Mouse (Mus musculus) mesoderm, embryonic 11.5 days (tissue): ENCODE results near the gene Acvr1.

Experiments
- DNase-seq: peaks from one replicate; pipeline ENCODE4 v3.0.0-alpha.2; 2012; ENCODE audit warnings: low read depth, low spot score

The Acvr1 gene

DNA sequence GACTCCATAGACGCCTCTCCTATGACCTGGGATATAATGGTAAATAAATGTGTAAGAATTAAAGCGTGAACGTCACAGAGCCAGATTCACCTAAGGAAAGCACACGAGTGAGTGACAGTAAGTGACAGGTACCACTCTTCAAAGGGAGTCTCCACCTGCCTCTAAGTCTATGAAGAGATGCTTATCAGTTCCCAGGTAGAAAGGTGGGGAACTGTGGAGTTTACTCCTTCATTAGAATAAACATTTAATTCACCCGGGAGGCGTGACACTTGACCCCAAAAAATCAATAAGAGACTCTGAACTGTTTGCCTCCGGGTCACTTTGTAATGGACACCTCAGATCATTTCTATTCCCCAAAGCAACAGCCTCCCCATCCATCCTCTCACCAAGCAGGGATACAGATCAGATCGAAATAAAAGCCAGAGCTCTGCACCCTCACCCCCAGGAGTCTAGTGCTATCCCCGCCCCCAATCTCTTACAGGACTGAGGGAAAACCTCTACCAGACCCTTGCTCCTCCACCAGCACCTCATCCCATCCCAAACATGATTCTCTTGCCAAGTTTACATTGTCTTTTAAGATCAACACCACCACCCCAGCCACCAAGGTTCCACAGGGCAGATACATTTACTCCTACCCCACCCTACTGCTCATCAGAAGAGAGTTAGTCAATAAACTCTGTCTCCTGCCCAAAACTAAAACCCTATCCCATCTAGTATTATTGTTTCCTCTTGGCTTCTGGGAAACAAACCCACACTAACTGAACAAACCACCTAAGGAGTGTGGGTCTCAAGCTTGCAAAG lies 9.7 kb downstream of the Acvr1 start:
- DNase-seq = no peak

DNA sequence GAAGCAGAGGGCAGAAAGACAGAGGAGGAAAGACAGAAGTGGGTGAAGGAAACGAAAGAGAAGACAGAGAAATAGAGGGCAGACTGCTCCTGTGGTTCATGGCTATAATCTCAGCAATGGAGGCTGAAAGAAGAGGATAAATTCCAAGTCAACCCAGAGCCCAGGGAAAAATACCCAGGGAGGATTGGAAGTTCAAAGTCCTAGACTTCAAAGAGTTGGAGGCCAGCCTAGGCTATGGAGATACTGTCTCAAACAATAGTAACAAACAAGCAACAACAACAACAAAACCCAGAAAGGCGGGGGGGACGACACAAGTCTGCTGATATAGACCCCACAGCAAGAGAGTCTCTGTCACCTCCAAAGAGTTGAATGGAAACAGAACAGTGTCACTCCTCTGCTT lies 14.7 kb downstream of the Acvr1 start:
- no peak for DNase-seq

DNA sequence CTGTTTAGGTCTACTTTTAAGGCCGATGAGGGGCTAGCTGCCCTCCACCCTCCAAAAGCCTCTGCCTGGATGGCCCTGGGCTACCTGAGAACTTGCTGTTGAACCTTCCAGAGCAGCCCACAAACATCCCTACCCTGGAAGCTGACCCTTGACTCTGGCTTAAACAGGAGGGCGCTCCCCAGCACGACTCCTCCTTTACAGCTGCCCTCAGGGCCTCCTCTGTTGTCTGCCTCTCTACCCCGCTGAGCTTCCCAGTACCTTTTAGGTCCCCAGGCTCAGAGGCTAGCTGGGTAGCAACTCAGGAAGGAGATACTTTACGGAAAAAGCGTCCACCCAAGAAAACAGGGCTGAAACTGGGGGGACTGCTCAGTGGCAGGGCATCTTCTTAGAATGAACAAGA lies 15.1 kb downstream of the Acvr1 start:
- DNase-seq = no peak

- DNase-seq = peak; percentile 26
Measured at GRCm38 (mm10) chr2:58550488-58550887, 16.5 kb downstream of the Acvr1 start.

GRCm38 (mm10) chr2:58549960-58550359 lies 17.0 kb downstream of the Acvr1 start:
- no peak for DNase-seq

GRCm38 (mm10) chr2:58548943-58549342 lies 18.0 kb downstream of the Acvr1 start:
- no peak for DNase-seq

- no peak for DNase-seq
Measured at GRCm38 (mm10) chr2:58546264-58546663, 20.7 kb downstream of the Acvr1 start.

- DNase-seq = no peak
Measured at GRCm38 (mm10) chr2:58544368-58544767, 22.6 kb downstream of the Acvr1 start.

DNA sequence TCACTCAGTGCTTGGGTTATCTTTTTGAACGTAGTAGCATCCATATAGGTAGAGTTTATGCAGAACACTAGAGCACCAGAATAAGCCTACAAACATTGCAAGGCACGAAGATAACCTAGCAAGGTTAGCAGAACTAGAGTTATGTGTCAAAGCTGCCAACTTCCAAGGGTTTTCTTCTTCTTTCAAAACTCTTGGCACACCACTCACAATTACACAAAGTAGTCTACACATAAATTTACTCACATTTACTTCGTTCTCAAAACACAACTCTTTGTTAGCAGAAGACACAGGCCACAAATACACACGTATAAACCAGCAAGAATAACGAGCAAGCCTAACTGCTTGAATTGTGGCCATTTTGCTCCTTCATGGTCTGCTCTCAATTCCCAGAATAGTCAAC lies 23.7 kb downstream of the Acvr1 start:
- no peak for DNase-seq

- DNase-seq = no peak
Measured at GRCm38 (mm10) chr2:58538196-58538595, 28.8 kb downstream of the Acvr1 start.

GRCm38 (mm10) chr2:58536796-58537195 lies 30.2 kb downstream of the Acvr1 start:
- no peak for DNase-seq

GRCm38 (mm10) chr2:58535233-58535632 lies 31.7 kb downstream of the Acvr1 start:
- no peak for DNase-seq

DNA sequence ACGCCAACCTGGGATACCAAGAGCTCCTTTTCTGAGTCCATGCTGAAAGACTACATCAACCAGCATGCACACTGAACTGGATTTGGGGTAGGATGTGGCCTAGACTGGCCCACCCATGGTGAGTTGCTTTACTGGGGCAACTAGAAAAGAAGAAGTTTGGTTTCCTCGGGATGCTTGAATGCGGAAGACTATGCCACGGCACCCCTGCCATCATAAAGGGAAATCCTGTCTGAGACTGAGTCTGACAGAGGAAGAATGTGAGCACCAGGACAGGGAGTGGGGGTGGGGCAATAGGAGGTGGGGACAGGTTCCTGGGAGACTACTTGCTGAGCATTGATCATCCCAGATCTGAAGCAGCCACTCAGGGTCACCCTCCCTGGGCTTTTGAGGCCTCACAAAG lies 32.6 kb downstream of the Acvr1 start:
- no peak for DNase-seq

DNA sequence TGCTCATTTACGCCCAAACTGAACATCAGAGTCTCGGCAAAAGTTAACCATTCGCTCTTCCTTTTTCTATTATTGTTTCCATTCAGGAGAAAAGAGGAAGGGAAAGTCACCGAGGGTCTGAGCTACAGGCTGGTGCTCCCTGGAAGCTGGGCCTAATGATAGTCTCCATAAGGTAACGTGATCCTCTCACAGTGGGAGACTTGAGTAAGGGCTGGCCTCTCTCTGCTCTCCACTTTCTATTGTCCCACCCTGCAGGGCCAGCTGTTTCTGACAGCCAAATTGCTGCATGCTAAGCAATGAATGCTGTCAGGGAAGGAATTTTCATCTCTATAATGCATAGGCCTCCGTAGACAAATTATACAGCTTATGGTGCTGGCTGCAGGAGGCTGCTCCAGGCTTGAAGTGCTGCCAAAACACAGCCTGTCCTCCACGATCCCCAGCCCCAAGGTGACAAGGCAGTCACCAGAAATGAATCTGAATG lies 33.4 kb downstream of the Acvr1 start:
- DNase-seq = peak; percentile 76

GRCm38 (mm10) chr2:58532260-58532850 lies 34.6 kb downstream of the Acvr1 start:
- DNase-seq = peak; percentile 84

DNA sequence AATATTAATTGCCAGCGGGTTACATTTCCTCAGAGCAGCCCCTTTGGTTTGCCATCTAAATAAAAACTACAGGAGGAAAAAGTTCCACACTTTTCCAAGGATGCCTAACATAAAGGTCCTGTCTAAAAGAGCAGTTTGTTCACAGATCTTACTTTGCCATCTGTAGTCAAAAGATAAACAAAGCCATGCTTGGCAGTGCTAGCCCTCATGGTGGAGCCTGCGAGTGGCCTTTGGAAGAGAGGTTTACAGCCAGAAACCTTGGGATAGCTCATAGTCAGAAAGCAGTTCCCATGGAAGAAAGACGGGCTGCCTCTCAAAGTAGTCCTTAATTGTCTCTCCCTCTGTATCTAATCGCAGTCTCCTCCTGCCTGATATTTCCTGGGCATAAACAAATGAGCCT lies 36.4 kb downstream of the Acvr1 start:
- no peak for DNase-seq

DNA sequence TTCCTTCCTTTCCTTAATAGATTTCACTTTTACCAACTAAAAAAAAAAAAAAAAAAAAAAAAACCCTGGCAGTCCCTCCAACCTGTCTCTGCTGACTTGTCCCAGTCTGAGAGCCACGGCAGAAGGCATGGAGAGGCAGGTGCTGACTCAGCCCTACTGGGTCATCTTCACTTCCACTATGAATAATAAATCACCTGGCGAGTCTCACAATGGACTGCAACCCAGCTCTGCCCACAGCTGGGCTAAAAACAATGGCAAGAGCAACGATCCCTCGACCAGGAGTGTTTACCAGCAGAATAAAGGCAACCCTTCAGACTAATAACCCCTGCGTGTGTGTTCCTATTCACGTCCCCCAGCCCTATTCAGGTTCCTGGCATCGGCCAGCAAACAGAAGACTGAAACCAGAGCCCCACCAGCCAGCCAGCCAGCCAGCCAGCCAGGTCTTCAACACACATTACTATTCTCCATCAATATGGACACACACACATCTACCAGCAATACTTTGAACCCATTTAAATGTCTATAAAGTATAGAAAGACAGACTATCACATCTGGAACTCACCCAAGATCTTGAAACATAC lies 37.0 kb downstream of the Acvr1 start:
- no peak for DNase-seq

DNA sequence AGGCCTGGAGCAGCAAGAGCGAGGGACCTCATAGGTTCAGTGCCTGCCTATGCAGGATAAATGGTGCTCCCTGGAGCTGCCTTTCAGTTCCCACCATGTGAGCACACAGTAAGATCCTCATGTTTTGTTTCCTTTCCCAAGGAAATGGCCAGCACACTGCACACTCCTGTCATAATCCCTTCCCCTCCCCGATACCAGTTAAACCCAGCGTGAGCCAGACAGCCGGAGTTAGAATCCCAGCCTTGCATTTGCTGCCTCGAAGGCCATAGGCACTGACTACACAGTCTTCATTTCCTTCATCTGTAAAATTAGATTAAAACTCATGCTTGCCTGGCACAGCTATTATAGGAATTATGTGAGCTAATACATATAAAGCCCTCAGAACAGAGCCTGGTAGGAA lies 37.6 kb downstream of the Acvr1 start:
- no peak for DNase-seq

- no peak for DNase-seq
Measured at GRCm38 (mm10) chr2:58527786-58528185, 39.2 kb downstream of the Acvr1 start.

DNA sequence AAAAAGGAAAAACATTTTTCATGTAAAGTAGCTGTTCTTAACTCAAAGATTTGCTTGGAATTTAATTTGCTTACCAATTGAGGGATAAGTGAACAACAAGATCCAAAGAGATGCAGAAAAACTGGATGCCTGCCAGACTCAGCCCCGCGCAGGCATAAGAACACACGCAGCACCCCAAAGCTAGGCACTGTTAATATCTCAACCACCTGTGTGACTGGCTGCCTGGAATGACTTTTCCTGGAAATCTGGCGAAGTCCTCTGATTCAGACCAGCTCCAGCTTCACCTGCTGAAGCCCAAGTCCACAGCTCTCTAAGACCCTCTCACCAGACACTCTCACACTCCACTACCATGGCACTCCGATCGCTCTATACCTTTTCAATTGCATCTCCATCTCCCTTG lies 42.6 kb downstream of the Acvr1 start:
- DNase-seq = no peak

GRCm38 (mm10) chr2:58523894-58524293 lies 43.1 kb downstream of the Acvr1 start:
- DNase-seq = no peak

GRCm38 (mm10) chr2:58523097-58523496 lies 43.9 kb downstream of the Acvr1 start:
- no peak for DNase-seq

DNA sequence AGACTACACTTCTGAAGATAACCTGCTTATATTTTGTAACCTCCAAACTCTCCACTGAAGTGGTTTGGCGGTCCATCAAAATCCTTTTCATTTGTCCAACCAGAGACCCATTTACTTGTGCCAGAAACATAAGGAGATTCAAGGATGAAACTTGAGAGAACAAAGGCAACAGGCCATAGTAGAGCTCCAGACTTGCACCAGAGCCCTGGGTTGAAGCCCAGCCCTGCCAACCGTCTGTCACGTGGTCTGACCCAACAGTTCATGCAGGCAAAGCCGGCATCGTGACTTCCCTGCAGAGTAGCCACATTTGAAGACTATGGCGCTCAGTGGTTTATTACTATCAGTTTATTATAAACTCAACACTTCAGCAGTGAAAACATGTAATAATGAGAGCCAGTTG lies 45.3 kb downstream of the Acvr1 start:
- no peak for DNase-seq
